Mouse (Mus musculus): ENCODE results near the gene Ctnna3.
A peak's percentile ranks its signal among the peaks of the same experiment; 100 is the strongest.

Ctnna3 gene

DNA sequence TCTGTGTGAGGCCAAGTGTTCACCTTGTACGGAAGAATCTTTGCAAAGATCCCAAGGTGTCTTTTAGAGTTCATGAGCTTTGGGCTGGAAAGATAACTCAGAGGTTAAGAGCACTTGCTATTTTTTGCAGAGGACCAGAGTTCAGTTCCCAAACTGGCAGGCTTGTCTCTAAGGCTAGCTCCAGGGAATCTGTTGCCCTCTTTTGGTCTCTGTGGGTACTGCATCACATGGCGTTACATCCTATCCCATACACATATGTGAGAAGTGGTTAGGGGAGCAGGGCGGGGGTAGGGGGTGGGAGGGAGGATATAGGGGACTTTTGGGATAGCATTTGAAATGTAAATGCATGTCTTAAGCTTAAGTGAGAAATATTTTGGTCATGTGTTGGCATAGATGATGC, 262.1 kb downstream of the Ctnna3 start:
- DNase-seq (ENCODE audit: low spot score in 2 of 2): no peak

DNA sequence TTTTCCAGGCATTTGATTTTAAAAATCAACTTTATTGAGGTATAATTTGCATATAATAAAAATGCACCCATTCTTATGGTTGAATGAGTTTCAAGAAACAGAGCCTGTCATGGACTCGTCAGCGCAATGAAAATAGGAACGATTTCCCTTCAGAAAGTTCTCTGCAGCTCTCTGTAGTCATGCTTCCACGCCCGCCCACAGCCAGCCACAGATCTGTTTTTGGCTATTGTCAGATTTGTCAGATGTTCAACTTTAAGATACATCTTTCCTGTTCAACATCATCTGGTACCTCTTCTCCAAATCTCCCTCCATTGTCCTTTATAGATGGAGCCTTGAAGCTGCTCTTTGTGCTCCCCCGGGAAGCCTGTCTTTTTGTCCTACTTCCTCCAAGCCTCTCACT, 280.3 kb downstream of the Ctnna3 start:
- peak; percentile 76 to 78 for DNase-seq (ENCODE audit: low spot score in 2 of 2)

DNA sequence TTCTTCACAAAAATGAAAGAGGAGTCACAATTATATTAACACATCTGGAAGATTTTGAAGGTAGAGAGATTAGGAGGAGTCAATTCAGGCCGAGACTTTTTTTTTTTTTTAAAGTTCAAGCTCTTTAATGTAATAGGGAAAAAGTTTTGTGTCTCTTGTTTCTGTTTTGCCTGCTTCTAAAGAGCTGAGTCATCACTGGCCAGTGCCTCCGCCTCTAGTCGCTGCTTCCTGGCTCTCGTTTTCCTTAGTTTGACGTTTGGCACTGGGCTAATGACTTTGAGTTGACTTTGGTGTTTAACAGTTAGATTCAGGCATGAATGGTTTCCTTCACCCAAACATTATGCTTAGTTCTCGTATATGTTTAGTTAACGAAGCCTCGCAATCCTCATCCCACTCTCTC, 282.6 kb downstream of the Ctnna3 start:
- DNase-seq (ENCODE audit: low spot score in 2 of 2): no peak

GRCm38 (mm10) chr10:63714151-63714550, 284.3 kb downstream of the Ctnna3 start:
- no peak for DNase-seq (ENCODE audit: low spot score in 2 of 2)

DNA sequence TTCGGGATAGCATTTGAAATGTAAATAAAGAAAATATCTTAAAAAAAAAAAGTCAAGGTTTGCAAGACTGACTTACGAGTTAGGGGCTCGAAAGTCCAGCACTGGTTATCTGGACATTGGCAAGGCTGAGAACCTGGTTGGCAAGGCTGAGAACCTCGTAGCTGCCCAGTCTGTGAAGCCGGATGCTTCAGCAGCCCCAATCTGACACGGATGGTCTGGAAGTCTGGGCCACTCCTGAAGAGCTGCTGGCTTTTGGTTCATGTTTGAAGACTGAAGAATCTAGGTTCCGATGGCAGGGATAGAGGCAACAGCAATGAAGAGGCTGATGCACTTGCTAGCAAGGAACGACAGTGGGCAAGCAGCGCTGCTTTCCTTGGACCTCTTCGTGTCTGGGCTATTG, 339.0 kb downstream of the Ctnna3 start:
- DNase-seq (ENCODE audit: low spot score in 2 of 2): no peak

DNA sequence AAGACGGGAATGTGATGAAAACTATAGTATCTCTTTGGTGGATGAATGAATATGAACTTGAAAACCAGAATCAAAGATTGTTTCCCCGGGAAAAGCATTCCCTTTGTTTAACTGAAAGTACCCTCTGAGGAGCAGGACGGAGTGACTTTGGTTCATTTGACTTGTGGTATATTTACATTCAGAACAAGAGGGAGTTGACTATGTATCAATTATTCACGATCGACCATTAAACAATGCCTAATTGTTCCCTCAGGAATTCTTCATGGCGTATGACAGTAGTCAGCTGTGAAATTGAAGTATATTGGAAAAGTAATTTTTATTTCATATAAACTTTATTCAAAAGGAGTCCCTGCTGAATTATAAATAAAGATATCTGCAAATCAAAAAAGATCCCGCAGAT, 341.8 kb downstream of the Ctnna3 start:
- no peak for DNase-seq (ENCODE audit: low spot score in 2 of 2)

GRCm38 (mm10) chr10:63772074-63772473, 342.2 kb downstream of the Ctnna3 start:
- no peak for DNase-seq (ENCODE audit: low spot score in 2 of 2)

DNA sequence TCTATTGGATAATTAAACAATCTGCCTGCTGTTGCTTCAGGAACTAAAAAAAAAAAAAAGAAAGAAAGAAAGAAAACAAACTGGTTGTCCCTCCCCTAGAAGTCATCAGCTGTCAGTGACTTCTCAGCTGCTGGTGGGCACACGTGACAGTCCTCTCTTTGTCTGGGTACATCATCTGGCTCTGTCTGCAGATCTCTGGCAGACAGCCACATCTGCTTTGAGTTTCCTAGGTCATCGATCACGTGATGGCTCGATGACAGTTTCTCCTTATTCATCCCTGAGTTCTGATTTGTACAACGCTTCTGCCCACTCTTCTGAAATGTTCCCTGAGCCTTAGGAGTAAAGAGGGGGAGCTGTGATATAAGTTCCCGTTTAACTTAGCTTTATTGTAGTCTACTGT, 352.1 kb downstream of the Ctnna3 start:
- DNase-seq (ENCODE audit: low spot score in 2 of 2): no peak

DNA sequence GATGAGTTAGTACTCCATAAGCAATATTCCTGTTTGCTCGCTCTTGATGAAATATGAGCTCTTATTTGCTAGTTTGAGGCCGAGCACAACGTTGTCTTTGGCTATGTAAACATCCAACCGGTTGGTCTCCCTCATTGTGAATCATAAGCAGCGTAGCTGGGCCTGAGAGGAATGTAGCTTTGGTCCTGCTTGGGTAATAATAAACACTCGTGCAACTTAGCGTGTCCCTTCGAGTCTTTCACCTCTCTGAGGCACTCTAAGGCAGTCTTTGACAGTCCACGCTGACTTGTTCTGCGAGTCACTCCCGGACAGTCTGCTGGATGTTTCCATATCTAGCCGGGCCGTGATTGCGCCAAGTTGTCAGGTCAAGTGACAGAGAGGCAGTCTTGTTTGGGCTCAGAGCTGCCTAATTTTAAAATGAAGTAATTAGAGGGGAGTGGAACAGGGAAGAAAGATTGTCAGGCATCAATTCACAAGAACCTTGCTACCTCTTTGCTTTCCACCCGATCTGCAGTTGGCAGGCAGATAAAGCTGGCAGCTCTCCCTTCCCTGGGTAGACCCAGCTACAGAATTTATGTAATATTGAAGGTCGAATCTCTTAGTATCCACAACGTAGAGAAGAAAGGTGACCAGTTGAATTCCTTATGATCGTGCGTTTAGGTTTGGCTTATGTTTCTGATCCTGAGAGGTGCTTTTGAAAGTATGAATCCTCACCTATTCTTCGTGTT, 355.1 kb downstream of the Ctnna3 start:
- no peak for DNase-seq (ENCODE audit: low spot score in 2 of 2)

GRCm38 (mm10) chr10:63786390-63786789, 356.5 kb downstream of the Ctnna3 start:
- DNase-seq (ENCODE audit: low spot score in 2 of 2): no peak

DNA sequence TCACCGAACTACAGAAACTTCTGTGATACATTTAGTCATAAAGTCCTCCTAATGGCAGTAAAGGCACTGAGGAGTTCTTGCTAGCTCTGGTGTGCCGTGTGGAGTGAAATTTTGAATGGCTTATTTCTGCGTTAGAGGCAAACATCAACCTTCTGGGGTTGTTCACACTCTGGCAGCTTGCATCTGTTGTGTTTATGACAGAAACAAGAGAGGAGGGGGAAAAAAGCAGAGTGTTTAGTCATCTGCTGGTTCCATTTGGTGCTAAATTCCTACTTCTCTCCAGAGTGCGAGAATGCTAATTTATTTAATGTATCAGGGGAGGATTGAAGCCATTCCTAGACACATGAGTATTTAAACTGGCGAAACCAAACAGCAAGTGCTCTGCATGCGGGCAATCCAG, 374.0 kb downstream of the Ctnna3 start:
- DNase-seq (ENCODE audit: low spot score in 2 of 2): peak; percentile 46 to 62

- no peak for DNase-seq (ENCODE audit: low spot score in 2 of 2)
Observed at GRCm38 (mm10) chr10:63805551-63805950, 375.7 kb downstream of the Ctnna3 start.

DNA sequence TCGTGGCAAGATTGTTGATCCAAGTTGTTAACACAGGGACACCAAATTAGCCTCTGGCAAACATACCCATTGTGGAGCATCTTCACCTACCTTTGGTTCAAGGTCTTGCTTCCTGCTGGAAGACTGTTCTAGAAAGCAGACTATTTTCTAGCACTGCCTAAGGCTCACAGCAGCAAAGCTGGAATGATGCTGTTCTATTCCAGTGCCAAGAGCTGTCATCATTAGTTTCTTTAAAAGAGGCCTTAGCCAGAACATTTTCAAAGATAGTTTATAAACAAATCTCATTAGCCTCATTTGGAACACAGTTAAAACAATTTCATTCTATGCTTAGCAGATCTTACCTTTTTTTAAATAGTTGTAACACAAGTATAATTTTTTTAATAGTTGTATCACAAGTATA, 376.4 kb downstream of the Ctnna3 start:
- no peak for DNase-seq (ENCODE audit: low spot score in 2 of 2)

GRCm38 (mm10) chr10:63810043-63810617, 380.2 kb downstream of the Ctnna3 start:
- no peak for DNase-seq (ENCODE audit: low spot score in 2 of 2)

GRCm38 (mm10) chr10:63839011-63839410, 409.1 kb downstream of the Ctnna3 start:
- peak; percentile 34 to 47 for DNase-seq (ENCODE audit: low spot score in 2 of 2)

DNA sequence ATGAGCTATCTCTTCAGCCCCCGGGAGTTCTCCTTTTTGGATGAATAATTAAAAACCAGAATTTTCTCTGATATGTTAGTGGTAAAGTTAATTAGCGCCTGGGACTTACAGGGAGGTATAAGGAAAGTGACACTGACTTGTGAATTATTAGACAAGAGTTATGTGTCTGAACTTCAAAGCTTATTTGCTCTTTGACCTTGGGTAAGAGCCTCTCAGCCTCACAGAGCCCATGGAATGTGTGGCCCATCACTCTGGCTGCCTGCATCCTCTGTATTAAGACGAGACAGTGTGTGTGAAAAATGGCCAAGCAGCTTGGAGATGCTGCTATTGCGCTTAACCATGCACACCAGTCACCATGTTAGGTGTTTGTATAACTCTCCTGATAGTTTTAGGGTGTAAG, 422.0 kb downstream of the Ctnna3 start:
- no peak for DNase-seq (ENCODE audit: low spot score in 2 of 2)

DNA sequence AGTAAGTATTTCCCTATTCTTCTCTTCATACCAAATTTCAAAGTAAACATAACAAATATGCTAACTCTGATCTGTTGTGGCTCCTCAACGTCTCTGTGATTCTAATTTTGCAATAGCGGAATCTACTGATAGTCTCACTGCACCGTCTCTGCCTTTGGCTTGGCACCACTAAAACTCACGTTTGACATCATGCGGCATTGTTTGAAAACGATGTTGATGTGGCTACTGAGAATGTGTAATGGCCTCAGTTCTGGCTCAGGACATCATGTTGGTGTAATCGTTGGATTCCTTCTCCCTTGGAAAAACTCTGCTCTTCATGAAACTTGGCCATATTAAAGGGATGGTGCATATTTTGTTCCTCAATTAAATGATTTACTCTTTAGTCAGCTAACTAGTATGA, 439.2 kb downstream of the Ctnna3 start:
- no peak for DNase-seq (ENCODE audit: low spot score in 2 of 2)

GRCm38 (mm10) chr10:63880462-63880903, 450.6 kb downstream of the Ctnna3 start:
- DNase-seq (ENCODE audit: low spot score in 2 of 2): peak in 1 of 2 experiments; percentile 10

DNA sequence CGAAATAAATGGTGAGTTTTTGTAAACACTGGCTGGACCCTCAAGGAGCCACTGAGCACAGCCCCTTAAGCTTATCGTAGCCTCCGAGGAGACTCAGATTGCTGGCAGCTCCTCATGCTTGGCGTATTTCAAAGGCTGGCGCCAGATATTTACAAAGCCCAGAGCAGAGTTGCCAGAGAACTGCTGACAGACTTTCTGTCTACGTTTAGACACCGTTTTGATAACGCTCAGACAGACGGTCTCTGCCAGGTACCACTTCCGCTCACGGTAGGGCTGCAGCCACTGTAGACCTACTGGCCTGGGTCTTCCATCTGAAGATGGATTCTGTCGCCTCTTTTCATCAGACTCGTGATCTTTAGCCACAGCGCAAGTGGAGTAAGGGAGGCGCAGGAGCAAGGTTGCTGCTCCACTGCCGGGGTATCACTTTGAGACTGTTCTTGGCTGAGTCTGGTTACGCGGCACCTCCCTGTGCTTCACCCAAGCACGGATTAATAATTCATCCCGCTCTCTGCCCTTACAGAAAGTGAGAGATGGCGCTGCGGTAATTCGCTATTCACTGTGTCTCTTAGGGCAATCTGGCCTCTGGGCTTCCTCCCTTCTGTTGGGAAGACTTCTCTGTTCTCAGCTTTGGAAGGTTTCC, 456.7 kb downstream of the Ctnna3 start:
- DNase-seq (ENCODE audit: low spot score in 2 of 2): peak in 1 of 2 experiments; percentile 20

DNA sequence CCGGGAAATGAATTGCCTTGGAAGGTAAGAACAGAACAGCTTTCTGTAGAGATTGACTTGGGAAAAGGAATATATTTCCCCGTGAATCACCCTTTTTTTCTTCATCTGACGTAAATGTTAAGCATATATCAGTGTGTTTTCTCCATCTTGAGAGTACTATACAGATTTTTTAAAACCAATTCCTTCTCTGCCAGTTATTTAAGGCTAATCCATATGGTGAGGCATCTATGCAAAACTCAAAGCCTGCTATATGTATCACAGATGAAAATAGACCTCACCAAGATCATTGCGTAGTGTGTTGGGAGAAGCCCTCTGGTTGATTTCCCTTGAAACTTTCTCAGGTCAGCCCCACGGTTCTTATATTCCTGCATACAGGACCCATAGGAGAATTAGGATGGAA, 464.7 kb downstream of the Ctnna3 start:
- no peak for DNase-seq (ENCODE audit: low spot score in 2 of 2)

DNA sequence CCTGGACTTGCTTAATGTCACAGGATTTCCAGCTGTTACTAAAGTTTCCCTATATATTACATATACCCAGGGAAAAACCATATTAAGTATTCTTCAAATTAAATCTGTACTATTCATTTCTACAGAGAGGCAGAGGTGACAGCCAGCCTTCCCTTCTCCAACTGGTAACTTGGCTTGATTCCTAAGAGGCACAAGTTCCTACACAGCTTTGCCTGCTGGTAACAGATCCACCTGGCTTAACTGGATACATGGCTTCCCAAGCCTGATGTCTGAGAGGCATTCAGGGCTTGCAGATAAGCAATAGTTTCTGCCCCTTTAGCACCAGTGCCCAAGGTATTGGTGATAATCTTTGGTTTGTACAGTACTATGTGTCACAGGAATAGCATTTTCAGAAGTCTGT, 470.0 kb downstream of the Ctnna3 start:
- DNase-seq (ENCODE audit: low spot score in 2 of 2): no peak

GRCm38 (mm10) chr10:63908878-63909277, 479.0 kb downstream of the Ctnna3 start:
- DNase-seq (ENCODE audit: low spot score in 2 of 2): no peak

DNA sequence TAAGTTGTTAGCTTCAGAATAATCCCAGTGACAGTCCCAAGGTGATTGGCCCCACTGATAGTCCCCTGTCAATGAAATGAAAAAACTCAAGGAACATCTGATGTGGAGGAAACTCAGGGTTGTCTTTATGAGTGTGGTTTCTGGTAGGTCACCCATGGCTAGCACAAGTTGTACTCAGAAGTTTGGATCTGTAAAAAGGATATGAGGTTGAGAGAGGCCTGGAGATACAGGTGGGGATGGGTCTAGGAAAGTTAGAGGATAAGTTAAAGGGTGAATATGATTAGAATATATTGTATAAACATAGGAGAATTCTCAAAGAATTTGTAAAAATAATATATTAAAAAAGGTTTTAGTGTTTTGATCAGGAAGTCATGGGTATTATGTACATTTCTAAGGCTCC, 497.4 kb downstream of the Ctnna3 start, which contains the start of gene Gm10118:
Gene Gm10118 (minus strand): TSS at position 101 of the 400 bp plus-strand sequence.
- no peak for DNase-seq (ENCODE audit: low spot score in 2 of 2)

Data from right cerebral cortex, adult 2 months (tissue).